ENCODE assay signal across 8 mouse cellular contexts in the genomic region with DNA sequence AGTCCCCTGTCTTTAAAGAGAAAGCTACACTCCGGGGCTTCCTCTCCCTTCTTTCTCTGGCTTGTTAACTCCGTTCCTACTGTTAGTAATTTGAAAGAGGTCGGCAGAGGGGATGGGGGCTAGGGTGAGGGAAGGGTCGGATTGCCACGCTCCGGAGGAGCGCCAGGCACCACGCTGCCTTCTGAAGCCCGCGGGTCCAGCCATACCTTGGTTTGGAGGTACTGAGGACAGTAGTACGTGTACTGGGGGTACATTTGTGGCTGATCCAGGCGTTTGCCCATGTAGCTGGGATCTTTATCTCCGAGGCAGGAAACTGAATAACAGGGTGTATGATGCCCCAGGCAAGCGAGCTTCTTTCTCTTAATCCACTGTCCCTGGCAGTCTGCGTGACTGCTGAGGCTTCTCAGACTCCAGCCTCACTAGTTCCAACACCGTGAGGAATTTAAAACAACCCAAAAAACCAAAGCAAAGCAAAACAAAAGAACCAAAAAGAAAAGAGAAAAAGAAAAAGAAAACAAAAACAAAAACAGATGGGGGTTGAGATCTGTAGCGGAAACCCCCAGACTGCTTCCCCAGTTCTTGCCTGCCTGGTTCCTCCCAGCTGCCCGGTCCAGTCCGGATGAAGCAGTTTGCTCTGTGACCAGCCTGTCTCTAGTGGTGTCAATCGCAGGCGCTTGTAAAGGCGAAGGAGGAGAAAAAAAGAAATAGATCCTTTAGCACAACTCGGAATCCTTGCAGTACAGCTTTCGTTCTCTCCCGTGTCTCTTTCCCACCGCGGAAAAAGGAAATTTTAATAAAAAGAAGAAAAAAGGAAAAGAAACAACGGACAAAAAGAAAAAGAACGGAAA.
DNase-seq lines count a peak whose midpoint lies in the region; ATAC-seq and TF ChIP-seq lines count a peak whose summit lies in the region.

No protein-coding gene starts in this region.

- H3K27ac ChIP-seq in forebrain, embryonic 14.5 days (ENCODE audit: low read depth, low read length) = peak overlapping the region; percentile 63; the same call in 1 of the 2 replicates
- peak overlapping the region; percentile 90 for H3K27ac ChIP-seq in intestine, embryonic 14.5 days (ENCODE audit: low read depth)
- H3K27ac ChIP-seq in liver, embryonic 14.5 days = no peak overlapping the region
- peak overlapping the region; percentile 9; the same call in 1 of the 2 replicates for H3K27ac ChIP-seq in olfactory bulb, adult 2 months (ENCODE audit: insufficient read depth, low read depth, low read length)

- no peak for TF ChIP-seq CTCF in liver, embryonic 14.5 days (IDR thresholded peaks at IDR 0.05; ENCODE audit: low read depth)
- no peak for TF ChIP-seq CTCF in olfactory bulb, adult 2 months (IDR thresholded peaks at IDR 0.05; ENCODE audit: insufficient read depth, low read depth, low read length)

- H3K27me3 ChIP-seq in forebrain, embryonic 14.5 days (replicated peaks; ENCODE audit: control insufficient read depth, insufficient read depth, low read length) = peaks cover 3% of the 10 kb centered on the region; the same call in 1 of the 2 replicates
- H3K27me3 ChIP-seq in intestine, embryonic 14.5 days (replicated peaks; ENCODE audit: control insufficient read depth, insufficient read depth, low read length) = no peaks in the 10 kb centered on the region
- H3K27me3 ChIP-seq in liver, embryonic 14.5 days (ENCODE audit: control insufficient read depth, insufficient read depth, low read length) = no peaks in the 10 kb centered on the region

- peak overlapping the region; percentile 41 for H3K4me3 ChIP-seq in forebrain, embryonic 14.5 days (ENCODE audit: low read depth, low read length)
- peak overlapping the region; percentile 60 for H3K4me3 ChIP-seq in intestine, embryonic 14.5 days (ENCODE audit: low read depth, low read length)
- H3K4me3 ChIP-seq in liver, embryonic 14.5 days (ENCODE audit: insufficient read depth in 1 of 2, low read depth in 2 of 2, low read length in 2 of 2) = peak overlapping the region; percentile 43 to 63
- peak overlapping the region; percentile 64 for H3K4me3 ChIP-seq in olfactory bulb, adult 2 months (ENCODE audit: insufficient read depth, low read depth, low read length)

- H3K9me3 ChIP-seq in forebrain, embryonic 14.5 days (replicated peaks; ENCODE audit: control insufficient read depth, low read length) = no peaks in the 10 kb centered on the region
- no peaks in the 10 kb centered on the region for H3K9me3 ChIP-seq in intestine, embryonic 14.5 days (ENCODE audit: control insufficient read depth, low read length)
- no peaks in the 10 kb centered on the region for H3K9me3 ChIP-seq in liver, embryonic 14.5 days (ENCODE audit: control insufficient read depth, low read length)

- H3K4me2 ChIP-seq in forebrain, embryonic 14.5 days (ENCODE audit: low read length) = peak overlapping the region; percentile 83
- peak overlapping the region; percentile 72 for H3K4me2 ChIP-seq in intestine, embryonic 14.5 days (ENCODE audit: low read length)
- H3K4me2 ChIP-seq in liver, embryonic 14.5 days (ENCODE audit: low read depth) = peak overlapping the region; percentile 53

- peak; percentile 57 for ATAC-seq in forebrain, embryonic 14.5 days
- ATAC-seq in intestine, embryonic 14.5 days (replicated peaks; ENCODE audit: low FRiP score, low TSS enrichment, low read depth) = peak; percentile 75; the same call in 1 of the 2 replicates
- ATAC-seq in liver, embryonic 14.5 days (ENCODE audit: insufficient read depth) = no peak

- H3K36me3 ChIP-seq in forebrain, embryonic 14.5 days (ENCODE audit: control insufficient read depth, insufficient read depth, low read length) = no peaks in the 10 kb centered on the region
- no peaks in the 10 kb centered on the region for H3K36me3 ChIP-seq in intestine, embryonic 14.5 days (ENCODE audit: control insufficient read depth, insufficient read depth, low read length)
- H3K36me3 ChIP-seq in liver, embryonic 14.5 days (replicated peaks; ENCODE audit: control insufficient read depth, insufficient read depth, low read depth) = no peaks in the 10 kb centered on the region

- TF ChIP-seq POLR2A in olfactory bulb, adult 2 months (IDR thresholded peaks at IDR 0.05; ENCODE audit: insufficient read depth, low read depth, low read length) = no peak

- peak overlapping the region; percentile 66 for H3K9ac ChIP-seq in forebrain, embryonic 14.5 days (ENCODE audit: low read length)
- H3K9ac ChIP-seq in intestine, embryonic 14.5 days (ENCODE audit: low read length) = peak overlapping the region; percentile 65
- H3K9ac ChIP-seq in liver, embryonic 14.5 days (replicated peaks) = 0 out of 2 replicates have a peak overlapping the region, but pooled peaks have one; percentile 27

- H3K4me1 ChIP-seq in forebrain, embryonic 14.5 days (ENCODE audit: control insufficient read depth, insufficient read depth, low read length) = peaks cover 17% of the 10 kb centered on the region
- H3K4me1 ChIP-seq in intestine, embryonic 14.5 days (replicated peaks; ENCODE audit: control insufficient read depth, insufficient read depth, low read length) = peaks cover 25% of the 10 kb centered on the region
- H3K4me1 ChIP-seq in liver, embryonic 14.5 days (replicated peaks; ENCODE audit: control insufficient read depth in 2 of 2, insufficient read depth in 2 of 2, low read length in 1 of 2) = 0 out of 4 replicates have a peak, but pooled peaks cover 0 to 3% of the 10 kb centered on the region in 2 experiments
- H3K4me1 ChIP-seq in olfactory bulb, adult 2 months (ENCODE audit: control insufficient read depth, insufficient read depth, low read length) = peaks cover 9% of the 10 kb centered on the region

- no peak for TF ChIP-seq EP300 in liver, embryonic 14.5 days (IDR thresholded peaks at IDR 0.05; ENCODE audit: low read depth)

- WGBS in forebrain, embryonic 14.5 days = under 1% methylated on average over 29 of the region's 29 CpGs
- under 1% methylated on average over 29 of the region's 29 CpGs for WGBS in intestine, embryonic 14.5 days
- 1% methylated on average over 29 of the region's 29 CpGs for WGBS in liver, embryonic 14.5 days (ENCODE audit: insufficient replicate concordance)
- under 1% methylated on average over 29 of the region's 29 CpGs for WGBS in olfactory bulb, adult 2 months

- DNase-seq in layer of hippocampus, postnatal 10 days (ENCODE audit: low spot score in 2 of 2) = peak; percentile 13 to 23
- no peak for DNase-seq in layer of hippocampus, adult 8-10 months (ENCODE audit: low spot score in 2 of 2)
- DNase-seq in adrenal gland, postnatal 14 days = peak; percentile 64
- peak; percentile 48 for DNase-seq in forebrain, embryonic 14.5 days (ENCODE audit: low spot score)
- peak; percentile 81 for DNase-seq in intestine, embryonic 14.5 days (ENCODE audit: low spot score)
- DNase-seq in liver, embryonic 14.5 days (ENCODE audit: low read depth in 3 of 3, low spot score in 3 of 3) = no peak
- no peak for DNase-seq in thymus, adult 18-20 months

Comparison
In these comparisons a context has a peak if more than half of its experiments do, and no peak if none do; other contexts are left out.
1. DNase-seq: peak in layer of hippocampus, postnatal 10 days (2 of 2), adrenal gland, postnatal 14 days (single experiment), forebrain, embryonic 14.5 days (single experiment) and intestine, embryonic 14.5 days (single experiment); none in layer of hippocampus, adult 8-10 months (0 of 2), liver, embryonic 14.5 days (0 of 3) and thymus, adult 18-20 months (0 of 2).
2. Peak in every context shown above with its lines, with median percentiles within 50 percentile points of each other: H3K4me2 ChIP-seq, H3K4me3 ChIP-seq and H3K9ac ChIP-seq.